ENCODE assay signal across 8 mouse cellular contexts in genomic region chr17:48031521-48032430, GRCm38 (mm10). TPM values are rescaled to one million over a fixed set of nuclear protein-coding genes. Genes with fewer than 3 reads are reported as not detected.
A peak's percentile ranks its signal among the peaks of the same experiment; 100 is the strongest.
DNase-seq lines count a peak whose midpoint lies in the region; ATAC-seq and TF ChIP-seq lines count a peak whose summit lies in the region.

No protein-coding gene starts in this region.

- 4% methylated on average over 42 of the region's 42 CpGs for WGBS in embryonic facial prominence, embryonic 11.5 days
- 4% methylated on average over 42 of the region's 42 CpGs for WGBS in hindbrain, embryonic 11.5 days
- 18% methylated on average over 42 of the region's 42 CpGs for WGBS in lung, adult 2 months

- H3K27ac ChIP-seq in embryonic facial prominence, embryonic 11.5 days (replicated peaks; ENCODE audit: low read depth, low read length): peak overlapping the region; percentile 91
- peak overlapping the region; percentile 63 for H3K27ac ChIP-seq in hindbrain, embryonic 11.5 days (ENCODE audit: low read depth, low read length)

- H3K4me3 ChIP-seq in embryonic facial prominence, embryonic 11.5 days (ENCODE audit: low read depth, low read length): peak overlapping the region; percentile 24
- H3K4me3 ChIP-seq in hindbrain, embryonic 11.5 days (ENCODE audit: low read depth, low read length): peak overlapping the region; percentile 39
- H3K4me3 ChIP-seq in lung, adult 2 months (replicated peaks; ENCODE audit: extremely low read depth, low read depth, low read length): no peak overlapping the region

- peaks cover 14% of the 10 kb centered on the region for H3K4me1 ChIP-seq in embryonic facial prominence, embryonic 11.5 days (ENCODE audit: control insufficient read depth, insufficient read depth, low read length)
- H3K4me1 ChIP-seq in hindbrain, embryonic 11.5 days (replicated peaks; ENCODE audit: control insufficient read depth, insufficient read depth, low read length): 0 out of 2 replicates have a peak, but pooled peaks cover 5% of the 10 kb centered on the region
- 0 out of 2 replicates have a peak, but pooled peaks cover 2% of the 10 kb centered on the region for H3K4me1 ChIP-seq in lung, adult 2 months (ENCODE audit: control insufficient read depth, insufficient read depth, low read length)

- TF ChIP-seq CTCF in lung, adult 2 months (IDR thresholded peaks at IDR 0.05; ENCODE audit: insufficient read depth, low read length): peak; percentile 13; the same call in 1 of the 2 replicates

- no peaks in the 10 kb centered on the region for H3K36me3 ChIP-seq in embryonic facial prominence, embryonic 11.5 days (replicated peaks; ENCODE audit: control insufficient read depth, insufficient read depth, low read depth, low read length)
- no peaks in the 10 kb centered on the region for H3K36me3 ChIP-seq in hindbrain, embryonic 11.5 days (ENCODE audit: control insufficient read depth, insufficient read depth, low read length)
- H3K36me3 ChIP-seq in splenic B cell, adult 2 months (ENCODE audit: control insufficient read depth, insufficient read depth, low read length, poor library complexity, severe bottlenecking): no peaks in the 10 kb centered on the region

- H3K9me3 ChIP-seq in embryonic facial prominence, embryonic 11.5 days (replicated peaks; ENCODE audit: control insufficient read depth, low read length): no peaks in the 10 kb centered on the region
- no peaks in the 10 kb centered on the region for H3K9me3 ChIP-seq in hindbrain, embryonic 11.5 days (ENCODE audit: control insufficient read depth, low read length)

- no peak for TF ChIP-seq POLR2A in lung, adult 2 months (IDR thresholded peaks at IDR 0.05; ENCODE audit: borderline replicate concordance, extremely low read depth, low read depth, low read length)

- H3K27me3 ChIP-seq in embryonic facial prominence, embryonic 11.5 days (ENCODE audit: control insufficient read depth, insufficient read depth, low read length): no peaks in the 10 kb centered on the region
- 0 out of 2 replicates have a peak, but pooled peaks cover 6% of the 10 kb centered on the region for H3K27me3 ChIP-seq in hindbrain, embryonic 11.5 days (ENCODE audit: control insufficient read depth, insufficient read depth, low read length)
- H3K27me3 ChIP-seq in splenic B cell, adult 2 months (ENCODE audit: control insufficient read depth, insufficient read depth, low read length, poor library complexity, severe bottlenecking): no peaks in the 10 kb centered on the region; the same call in none of the 2 replicates

- peak; percentile 91 for ATAC-seq in embryonic facial prominence, embryonic 11.5 days (replicated peaks; ENCODE audit: insufficient number of reproducible peaks, low FRiP score, low TSS enrichment, low read depth)
- ATAC-seq in hindbrain, embryonic 11.5 days (ENCODE audit: low FRiP score): peak; percentile 86

- H3K9ac ChIP-seq in embryonic facial prominence, embryonic 11.5 days (replicated peaks; ENCODE audit: low read length): peak overlapping the region; percentile 59
- H3K9ac ChIP-seq in hindbrain, embryonic 11.5 days (ENCODE audit: low read depth, low read length): peak overlapping the region; percentile 64

- DNase-seq in kidney, postnatal 4 days: peak; percentile 69 to 77
- DNase-seq in kidney, postnatal 14 days: no peak
- peak; percentile 93 for DNase-seq in embryonic facial prominence, embryonic 11.5 days (ENCODE audit: low spot score)
- peak; percentile 81 for DNase-seq in hindbrain, embryonic 11.5 days (ENCODE audit: low spot score)
- peak; percentile 42 for DNase-seq in lung, adult 2 months
- peak; percentile 11 for DNase-seq in splenic B cell, adult 2 months (ENCODE audit: low read depth, low spot score)
- DNase-seq in layer of hippocampus, postnatal 14 days (ENCODE audit: low spot score in 2 of 2): no peak
- no peak for DNase-seq in right cerebral cortex, adult 2 months (ENCODE audit: low spot score in 2 of 2)

- peak overlapping the region; percentile 76 for H3K4me2 ChIP-seq in embryonic facial prominence, embryonic 11.5 days (ENCODE audit: low read depth, low read length)
- peak overlapping the region; percentile 91 for H3K4me2 ChIP-seq in hindbrain, embryonic 11.5 days (replicated peaks; ENCODE audit: low read depth, low read length)

RNA-seq across cellular contexts. Expression of gene 1700122O11Rik, which starts 6.3 kb away (rescaled TPM):
- not detected in 2 replicates for polyA plus RNA-seq in embryonic facial prominence, embryonic 11.5 days (2014; fragmentation: Nextera tagmentation; extraction: Ambion mirVana)
- polyA plus RNA-seq in hindbrain, embryonic 11.5 days (2014; fragmentation: Nextera tagmentation; extraction: Ambion mirVana): not detected in 2 replicates
- not detected in 2 replicates for polyA plus RNA-seq in lung, adult 2 months (2012; rRNA removed)
- total RNA-seq in layer of hippocampus, postnatal 14 days (2021): not detected

RNA-seq across cellular contexts. Expression of gene 1700067P10Rik, which starts 57.3 kb away (rescaled TPM):
- polyA plus RNA-seq in embryonic facial prominence, embryonic 11.5 days (2014; fragmentation: Nextera tagmentation; extraction: Ambion mirVana): not detected in 2 replicates
- polyA plus RNA-seq in hindbrain, embryonic 11.5 days (2014; fragmentation: Nextera tagmentation; extraction: Ambion mirVana): not detected in 2 replicates
- polyA plus RNA-seq in lung, adult 2 months (2012; rRNA removed): not detected in 2 replicates
- not detected for total RNA-seq in layer of hippocampus, postnatal 14 days (2021)

Comparison
In these comparisons a context has a peak if more than half of its experiments do, and no peak if none do; other contexts are left out.
1. DNase-seq: peak in kidney, postnatal 4 days (2 of 2), embryonic facial prominence, embryonic 11.5 days (single experiment), hindbrain, embryonic 11.5 days (single experiment), lung, adult 2 months (single experiment) and splenic B cell, adult 2 months (single experiment); none in kidney, postnatal 14 days (single experiment), layer of hippocampus, postnatal 14 days (0 of 2) and right cerebral cortex, adult 2 months (0 of 2).